ENCODE assay signal across 16 mouse cellular contexts in the genomic region with DNA sequence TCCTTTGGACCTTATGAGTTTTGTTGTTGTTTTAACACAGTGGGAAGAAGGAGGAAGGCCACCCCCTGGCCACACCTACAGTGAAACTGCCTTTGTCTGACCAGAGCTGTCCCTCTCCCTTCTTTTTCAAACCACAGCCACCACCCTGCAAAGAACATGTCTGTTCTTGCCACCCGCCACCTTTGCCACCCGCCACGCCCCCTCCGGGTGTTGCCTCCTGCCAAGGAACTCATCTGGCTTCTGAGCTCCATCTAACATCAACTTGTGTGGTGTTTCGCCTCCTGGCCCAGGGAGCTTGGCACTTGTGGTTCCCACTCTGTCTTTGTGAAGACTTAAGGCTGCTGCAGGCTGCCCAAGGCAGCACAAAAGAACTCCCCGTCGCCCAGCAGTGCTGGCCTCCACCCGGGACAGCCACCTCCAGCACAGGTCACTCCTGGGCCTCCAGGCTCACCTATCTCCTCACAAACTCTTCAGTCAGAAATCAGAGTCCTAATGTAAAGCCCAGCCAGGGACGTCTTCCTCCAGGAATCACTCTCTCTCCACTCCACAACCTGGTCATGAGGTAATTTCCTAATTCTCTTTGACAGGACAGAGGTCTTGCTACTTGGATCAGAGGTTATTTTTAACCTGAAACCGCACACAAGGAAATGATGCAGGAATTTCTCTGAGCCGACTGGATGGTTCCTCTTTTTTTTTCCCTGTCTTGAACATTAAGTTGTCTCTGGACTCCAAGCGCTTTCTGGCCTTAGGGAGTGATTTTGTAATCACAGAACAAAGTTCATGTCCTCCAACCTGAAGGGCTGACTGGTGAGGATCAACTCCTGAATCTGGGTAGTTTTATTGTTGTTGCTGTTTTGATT. TPM values are rescaled to one million over a fixed set of nuclear protein-coding genes. Genes with fewer than 3 reads are reported as not detected.
A peak's percentile ranks its signal among the peaks of the same experiment; 100 is the strongest.
DNase-seq lines count a peak whose midpoint lies in the region; ATAC-seq lines count a peak whose summit lies in the region.
"Had no signal": no experiment of that assay in that cellular context is flagged by ENCODE, and none has a peak within 500 bp of the region (broad histone marks: within the 10 kb centered on the region; RNA-seq: fewer than 3 reads in every experiment).

No protein-coding gene starts in this region.

- no peak overlapping the region for H3K4me3 ChIP-seq in hindbrain, embryonic 10.5 days
- no peak overlapping the region for H3K4me3 ChIP-seq in hindbrain, embryonic 11.5 days (ENCODE audit: low read depth, low read length)
- no peak overlapping the region for H3K4me3 ChIP-seq in midbrain, embryonic 13.5 days (replicated peaks)
- H3K4me3 ChIP-seq: limb, embryonic 15.5 days; neural tube, embryonic 15.5 days had no signal

- no peak for DNase-seq in hindbrain, embryonic 10.5 days (ENCODE audit: low spot score)
- no peak for DNase-seq in hindbrain, embryonic 11.5 days (ENCODE audit: low spot score)
- DNase-seq in 3134 (ENCODE audit: extremely low read depth, insufficient read length, low spot score) (peak; percentile 66), 416B (ENCODE audit: low read depth) (peak; percentile 63)
- peak; percentile 45 for DNase-seq in lung, postnatal 36 days
- no peak for DNase-seq in cerebellum, adult 9-10 months
- no peak for DNase-seq in gastrocnemius, postnatal 14 days
- DNase-seq: adrenal gland, postnatal 36 days; cerebellum, adult 8-10 months; layer of hippocampus, postnatal 36 days; midbrain, embryonic 14.5 days had no signal

- WGBS in hindbrain, embryonic 10.5 days, result 83% methylated on average over 12 of the region's 12 CpGs
- 72% methylated on average over 12 of the region's 12 CpGs for WGBS in hindbrain, embryonic 11.5 days
- 82% methylated on average over 12 of the region's 12 CpGs for WGBS in midbrain, embryonic 13.5 days

- no peak for ATAC-seq in hindbrain, embryonic 11.5 days (ENCODE audit: low FRiP score)
- no peak for ATAC-seq in midbrain, embryonic 13.5 days
- ATAC-seq: hindbrain, embryonic 16.5 days had no signal

- H3K27ac ChIP-seq in hindbrain, embryonic 10.5 days, result peak overlapping the region; percentile 35; the same call in 1 of the 2 replicates
- no peak overlapping the region for H3K27ac ChIP-seq in hindbrain, embryonic 11.5 days (ENCODE audit: low read depth, low read length)
- H3K27ac ChIP-seq in midbrain, embryonic 13.5 days, result no peak overlapping the region
- H3K27ac ChIP-seq: limb, embryonic 15.5 days; neural tube, embryonic 15.5 days had no signal

- no peak overlapping the region for H3K4me2 ChIP-seq in hindbrain, embryonic 11.5 days (replicated peaks; ENCODE audit: low read depth, low read length)
- no peak overlapping the region for H3K4me2 ChIP-seq in midbrain, embryonic 13.5 days (replicated peaks)
- H3K4me2 ChIP-seq: limb, embryonic 15.5 days; neural tube, embryonic 15.5 days had no signal

- H3K4me1 ChIP-seq in hindbrain, embryonic 10.5 days (replicated peaks), result peaks cover 37% of the 10 kb centered on the region
- no peaks in the 10 kb centered on the region for H3K4me1 ChIP-seq in hindbrain, embryonic 11.5 days (replicated peaks; ENCODE audit: control insufficient read depth, insufficient read depth, low read length)
- H3K4me1 ChIP-seq in midbrain, embryonic 13.5 days (replicated peaks), result peaks cover 25% of the 10 kb centered on the region

- no peaks in the 10 kb centered on the region for H3K9me3 ChIP-seq in hindbrain, embryonic 10.5 days
- H3K9me3 ChIP-seq in hindbrain, embryonic 11.5 days (ENCODE audit: control insufficient read depth, low read length), result no peaks in the 10 kb centered on the region
- no peaks in the 10 kb centered on the region for H3K9me3 ChIP-seq in midbrain, embryonic 13.5 days
- H3K9me3 ChIP-seq: limb, embryonic 15.5 days; neural tube, embryonic 15.5 days had no signal

- H3K9ac ChIP-seq in hindbrain, embryonic 11.5 days (ENCODE audit: low read depth, low read length), result no peak overlapping the region
- no peak overlapping the region for H3K9ac ChIP-seq in midbrain, embryonic 13.5 days (replicated peaks)
- H3K9ac ChIP-seq: limb, embryonic 15.5 days; neural tube, embryonic 15.5 days had no signal

- intact Hi-C loops in gastrocnemius, postnatal 14 days (cut with DNase I; ENCODE audit: low total_unique reads), result no loop called here

- H3K27me3 ChIP-seq in hindbrain, embryonic 10.5 days (ENCODE audit: insufficient read depth, poor library complexity, severe bottlenecking), result peaks cover 7% of the 10 kb centered on the region; the same call in 1 of the 2 replicates
- no peaks in the 10 kb centered on the region for H3K27me3 ChIP-seq in hindbrain, embryonic 11.5 days (ENCODE audit: control insufficient read depth, insufficient read depth, low read length)
- H3K27me3 ChIP-seq in midbrain, embryonic 13.5 days, result no peaks in the 10 kb centered on the region; the same call in 1 of the 2 replicates
- H3K27me3 ChIP-seq: limb, embryonic 15.5 days; neural tube, embryonic 15.5 days had no signal

- no peaks in the 10 kb centered on the region for H3K36me3 ChIP-seq in hindbrain, embryonic 10.5 days
- H3K36me3 ChIP-seq in hindbrain, embryonic 11.5 days (ENCODE audit: control insufficient read depth, insufficient read depth, low read length), result no peaks in the 10 kb centered on the region
- H3K36me3 ChIP-seq in midbrain, embryonic 13.5 days, result no peaks in the 10 kb centered on the region
- H3K36me3 ChIP-seq: limb, embryonic 15.5 days; neural tube, embryonic 15.5 days had no signal

RNA-seq across cellular contexts. Expression of a gene that starts 18.5 kb away (rescaled TPM):
- polyA plus RNA-seq in hindbrain, embryonic 10.5 days (2016; fragmentation: Nextera tagmentation; extraction: Ambion mirVana), result 0.09 and 0.21 TPM in 2 replicates
- polyA plus RNA-seq in hindbrain, embryonic 11.5 days (2014; fragmentation: Nextera tagmentation; extraction: Ambion mirVana), result 0.11 and 0.17 TPM in 2 replicates
- 0.32 and 0.59 TPM in 2 replicates for polyA plus RNA-seq in midbrain, embryonic 13.5 days (2015; fragmentation: Nextera tagmentation; extraction: Ambion mirVana)
- under 1 TPM; 0.27 to 0.53 TPM for total RNA-seq in gastrocnemius, postnatal 14 days (2021)
- total RNA-seq: MEL had no signal

Comparison
In these comparisons a context has a peak if more than half of its experiments do, and no peak if none do; other contexts are left out.
1. DNase-seq: peak in 3134 (single experiment), 416B (single experiment) and lung, postnatal 36 days (single experiment); none in hindbrain, embryonic 10.5 days (single experiment), hindbrain, embryonic 11.5 days (single experiment), cerebellum, adult 9-10 months (single experiment) and gastrocnemius, postnatal 14 days (single experiment).